Comparison of ENCODE assay signal across 10 mouse cellular contexts in genomic region chr16:76129982-76130381, GRCm38 (mm10).
DNase-seq lines count a peak whose midpoint lies in the region; ATAC-seq and TF ChIP-seq lines count a peak whose summit lies in the region.
"Had no signal": no experiment of that assay in that cellular context is flagged by ENCODE, and none has a peak within 500 bp of the region (broad histone marks: within the 10 kb centered on the region; RNA-seq: fewer than 3 reads in every experiment).

No protein-coding gene starts in this region.

- H3K9me3 ChIP-seq in kidney, embryonic 15.5 days (replicated peaks), result no peaks in the 10 kb centered on the region
- H3K9me3 ChIP-seq in ES-Bruce4 (replicated peaks; ENCODE audit: control insufficient read depth, insufficient read depth, low read length, poor library complexity, severe bottlenecking), result peaks cover 3% of the 10 kb centered on the region; the same call in 1 of the 2 replicates
- no peaks in the 10 kb centered on the region for H3K9me3 ChIP-seq in limb, embryonic 11.5 days (ENCODE audit: control insufficient read depth, low read length)
- no peaks in the 10 kb centered on the region for H3K9me3 ChIP-seq in stomach, postnatal 0 days (ENCODE audit: control insufficient read depth, low read length)
- no peaks in the 10 kb centered on the region for H3K9me3 ChIP-seq in forebrain, embryonic 11.5 days (ENCODE audit: control insufficient read depth, low read length)

- WGBS in kidney, embryonic 15.5 days, result 88% methylated on average over 2 of the region's 2 CpGs
- WGBS in limb, embryonic 11.5 days, result 91% methylated on average over 2 of the region's 2 CpGs
- 83% methylated on average over 2 of the region's 2 CpGs for WGBS in stomach, postnatal 0 days
- 95% methylated on average over 2 of the region's 2 CpGs for WGBS in forebrain, embryonic 11.5 days

- no peak for ATAC-seq in kidney, embryonic 15.5 days (replicated peaks; ENCODE audit: low FRiP score)
- ATAC-seq in limb, embryonic 11.5 days (ENCODE audit: insufficient number of reproducible peaks, low FRiP score, low TSS enrichment, low read depth), result no peak
- no peak for ATAC-seq in stomach, postnatal 0 days (ENCODE audit: low FRiP score, low TSS enrichment)
- ATAC-seq in forebrain, embryonic 11.5 days (replicated peaks; ENCODE audit: low FRiP score), result no peak

- TF ChIP-seq EP300 in ES-Bruce4 (IDR thresholded peaks at IDR 0.05; ENCODE audit: insufficient read depth, low read depth, low read length), result no peak
- no peak for TF ChIP-seq EP300 in stomach, postnatal 0 days (optimal IDR thresholded peaks at IDR 0.05)

- H3K4me1 ChIP-seq in kidney, embryonic 15.5 days, result no peaks in the 10 kb centered on the region
- no peaks in the 10 kb centered on the region for H3K4me1 ChIP-seq in ES-Bruce4 (ENCODE audit: control insufficient read depth, insufficient read depth, low read length)
- H3K4me1 ChIP-seq in limb, embryonic 11.5 days (ENCODE audit: control insufficient read depth, insufficient read depth, low read length), result no peaks in the 10 kb centered on the region
- H3K4me1 ChIP-seq in stomach, postnatal 0 days (replicated peaks; ENCODE audit: control insufficient read depth, insufficient read depth), result no peaks in the 10 kb centered on the region
- H3K4me1 ChIP-seq in forebrain, embryonic 11.5 days (replicated peaks; ENCODE audit: control insufficient read depth, insufficient read depth, low read length), result no peaks in the 10 kb centered on the region

- DNase-seq in kidney, adult 18-20 months, result peak; percentile 56
- peak; percentile 5 for DNase-seq in c-Kit-negative CD71-positive TER-119-positive erythroid progenitor cells, embryonic 14.5 days (ENCODE audit: low read depth, low spot score)
- DNase-seq in limb, embryonic 11.5 days (ENCODE audit: low spot score), result peak; percentile 49
- no peak for DNase-seq in stomach, postnatal 0 days (ENCODE audit: low spot score)
- DNase-seq in MN1 (ENCODE audit: low spot score), result no peak
- DNase-seq in forebrain, embryonic 11.5 days (ENCODE audit: low spot score), result no peak

- no peaks in the 10 kb centered on the region for H3K36me3 ChIP-seq in kidney, embryonic 15.5 days
- H3K36me3 ChIP-seq in ES-Bruce4 (ENCODE audit: control insufficient read depth, insufficient read depth, low read length, poor library complexity, severe bottlenecking), result no peaks in the 10 kb centered on the region
- H3K36me3 ChIP-seq in limb, embryonic 11.5 days (ENCODE audit: control insufficient read depth, insufficient read depth, low read length), result no peaks in the 10 kb centered on the region
- no peaks in the 10 kb centered on the region for H3K36me3 ChIP-seq in stomach, postnatal 0 days (ENCODE audit: control insufficient read depth, insufficient read depth, low read length)
- H3K36me3 ChIP-seq in forebrain, embryonic 11.5 days (ENCODE audit: control insufficient read depth, insufficient read depth, low read length), result no peaks in the 10 kb centered on the region

- no peak overlapping the region for H3K4me2 ChIP-seq in kidney, embryonic 15.5 days
- H3K4me2 ChIP-seq in limb, embryonic 11.5 days (ENCODE audit: low read depth, severe bottlenecking), result no peak overlapping the region
- no peak overlapping the region for H3K4me2 ChIP-seq in stomach, postnatal 0 days (replicated peaks; ENCODE audit: low read depth)
- H3K4me2 ChIP-seq in forebrain, embryonic 11.5 days (ENCODE audit: low read depth, low read length, severe bottlenecking), result no peak overlapping the region

- H3K4me3 ChIP-seq in kidney, embryonic 15.5 days (replicated peaks), result no peak overlapping the region
- no peak overlapping the region for H3K4me3 ChIP-seq in ES-Bruce4 (ENCODE audit: low read depth, low read length)
- no peak overlapping the region for H3K4me3 ChIP-seq in limb, embryonic 11.5 days (ENCODE audit: low read depth, low read length)
- H3K4me3 ChIP-seq in stomach, postnatal 0 days (ENCODE audit: low read depth, low read length), result no peak overlapping the region
- no peak overlapping the region for H3K4me3 ChIP-seq in forebrain, embryonic 11.5 days (ENCODE audit: low read depth, low read length)
- H3K4me3 ChIP-seq: erythroblast, embryonic 14.5 days had no signal

- peak; percentile 39 for TF ChIP-seq CTCF in ES-Bruce4 (IDR thresholded peaks at IDR 0.05; ENCODE audit: low read depth, low read length)
- peak; percentile 64 for TF ChIP-seq CTCF in stomach, postnatal 0 days (IDR thresholded peaks at IDR 0.05; ENCODE audit: low read depth)

- no peak overlapping the region for H3K27ac ChIP-seq in kidney, embryonic 15.5 days
- H3K27ac ChIP-seq in ES-Bruce4 (ENCODE audit: insufficient read depth, low read length), result no peak overlapping the region
- H3K27ac ChIP-seq in limb, embryonic 11.5 days (replicated peaks; ENCODE audit: low read depth, low read length), result no peak overlapping the region
- H3K27ac ChIP-seq in stomach, postnatal 0 days (replicated peaks), result no peak overlapping the region
- no peak overlapping the region for H3K27ac ChIP-seq in forebrain, embryonic 11.5 days (ENCODE audit: low read depth, low read length)
- H3K27ac ChIP-seq: macrophage had no signal

- TF ChIP-seq POLR2A in ES-Bruce4 (IDR thresholded peaks at IDR 0.05; ENCODE audit: insufficient read depth, low read length), result no peak

- H3K9ac ChIP-seq in kidney, embryonic 15.5 days, result no peak overlapping the region
- no peak overlapping the region for H3K9ac ChIP-seq in ES-Bruce4 (ENCODE audit: low read depth, poor library complexity, severe bottlenecking)
- H3K9ac ChIP-seq in limb, embryonic 11.5 days (ENCODE audit: low read length), result no peak overlapping the region
- H3K9ac ChIP-seq in stomach, postnatal 0 days (ENCODE audit: low read length), result no peak overlapping the region
- no peak overlapping the region for H3K9ac ChIP-seq in forebrain, embryonic 11.5 days (ENCODE audit: low read length)

- H3K27me3 ChIP-seq in kidney, embryonic 15.5 days, result no peaks in the 10 kb centered on the region
- no peaks in the 10 kb centered on the region for H3K27me3 ChIP-seq in ES-Bruce4 (ENCODE audit: control insufficient read depth, insufficient read depth, low read length, poor library complexity, severe bottlenecking)
- H3K27me3 ChIP-seq in limb, embryonic 11.5 days (ENCODE audit: control insufficient read depth, insufficient read depth, low read length), result no peaks in the 10 kb centered on the region
- no peaks in the 10 kb centered on the region for H3K27me3 ChIP-seq in stomach, postnatal 0 days (ENCODE audit: control insufficient read depth, insufficient read depth, low read length)
- H3K27me3 ChIP-seq in forebrain, embryonic 11.5 days (ENCODE audit: control insufficient read depth, insufficient read depth, low read length), result no peaks in the 10 kb centered on the region

Comparison
In these comparisons a context has a peak if more than half of its experiments do, and no peak if none do; other contexts are left out.
1. DNase-seq: peak in kidney, adult 18-20 months (single experiment), c-Kit-negative CD71-positive TER-119-positive erythroid progenitor cells, embryonic 14.5 days (single experiment) and limb, embryonic 11.5 days (single experiment); none in stomach, postnatal 0 days (single experiment), MN1 (single experiment) and forebrain, embryonic 11.5 days (single experiment).